ENCODE assay signal across 8 mouse cellular contexts in genomic region chr2:104028139-104028723, GRCm38 (mm10). TPM values are rescaled to one million over a fixed set of nuclear protein-coding genes. Genes with fewer than 3 reads are reported as not detected.
DNase-seq lines count a peak whose midpoint lies in the region; ATAC-seq lines count a peak whose summit lies in the region.

TSS of gene 4931422A03Rik (minus strand) at chr2:104028361.

- intact Hi-C loops in heart, postnatal 36 days (cut with DNase I): loop anchor here (10.0 kb wide), 1 partner anchor 467 kb away; the partner anchor contains the start of gene Hipk3

- H3K4me3 ChIP-seq in heart, embryonic 10.5 days: peak within 1 kb of the TSS; percentile 83
- H3K4me3 ChIP-seq in hindbrain, embryonic 10.5 days: peak within 1 kb of the TSS; percentile 84
- H3K4me3 ChIP-seq in liver, embryonic 16.5 days (ENCODE audit: low read depth, low read length): peak within 1 kb of the TSS; percentile 99

- H3K4me2 ChIP-seq in liver, embryonic 16.5 days (ENCODE audit: low read depth, low read length): peak within 1 kb of the TSS; percentile 78

- peak within 1 kb of the TSS; percentile 95 for H3K27ac ChIP-seq in heart, embryonic 10.5 days
- H3K27ac ChIP-seq in hindbrain, embryonic 10.5 days: peak within 1 kb of the TSS; percentile 93
- H3K27ac ChIP-seq in liver, embryonic 16.5 days (ENCODE audit: low read length): peak within 1 kb of the TSS; percentile 92

- H3K27me3 ChIP-seq in heart, embryonic 10.5 days (ENCODE audit: insufficient read depth, poor library complexity, severe bottlenecking): no peaks in the 10 kb centered on the region
- H3K27me3 ChIP-seq in hindbrain, embryonic 10.5 days (ENCODE audit: insufficient read depth, poor library complexity, severe bottlenecking): no peaks in the 10 kb centered on the region; the same call in 1 of the 2 replicates
- H3K27me3 ChIP-seq in liver, embryonic 16.5 days (ENCODE audit: control insufficient read depth, insufficient read depth, low read depth, low read length): no peaks in the 10 kb centered on the region

- ATAC-seq in liver, embryonic 16.5 days (ENCODE audit: low read depth): peak; percentile 38

- H3K9me3 ChIP-seq in heart, embryonic 10.5 days: no peaks in the 10 kb centered on the region
- H3K9me3 ChIP-seq in hindbrain, embryonic 10.5 days: no peaks in the 10 kb centered on the region
- H3K9me3 ChIP-seq in liver, embryonic 16.5 days (replicated peaks; ENCODE audit: control insufficient read depth, low read length): no peaks in the 10 kb centered on the region

- H3K4me1 ChIP-seq in heart, embryonic 10.5 days: peaks cover 16% of the 10 kb centered on the region; the same call in 1 of the 2 replicates
- H3K4me1 ChIP-seq in hindbrain, embryonic 10.5 days (replicated peaks): peaks cover 28% of the 10 kb centered on the region
- H3K4me1 ChIP-seq in liver, embryonic 16.5 days (ENCODE audit: control insufficient read depth, low read depth, low read length): peaks cover 15% of the 10 kb centered on the region

- H3K9ac ChIP-seq in liver, embryonic 16.5 days (ENCODE audit: low read depth, low read length): peak within 1 kb of the TSS; percentile 99

- WGBS in heart, embryonic 10.5 days: under 1% methylated on average over 32 of the region's 32 CpGs
- WGBS in hindbrain, embryonic 10.5 days: 1% methylated on average over 32 of the region's 32 CpGs
- WGBS in liver, embryonic 16.5 days (ENCODE audit: insufficient replicate concordance): under 1% methylated on average over 31 of the region's 32 CpGs

- no peak for DNase-seq in heart, embryonic 10.5 days (ENCODE audit: low spot score)
- DNase-seq in heart, postnatal 36 days: no peak
- DNase-seq in 3T3-L1 (ENCODE audit: low read depth, low spot score): peak; percentile 31
- DNase-seq in brain, adult 2 months (ENCODE audit: low read depth, low spot score): peak; percentile 40
- no peak for DNase-seq in hindbrain, embryonic 10.5 days (ENCODE audit: low spot score)
- DNase-seq in right cerebral cortex, postnatal 14 days: peak; percentile 32
- no peak for DNase-seq in cerebellum, adult 18-20 months

- peaks cover 5% of the 10 kb centered on the region; the same call in 1 of the 2 replicates for H3K36me3 ChIP-seq in heart, embryonic 10.5 days
- H3K36me3 ChIP-seq in hindbrain, embryonic 10.5 days: peaks cover 12% of the 10 kb centered on the region; the same call in 1 of the 2 replicates
- peaks cover 10% of the 10 kb centered on the region for H3K36me3 ChIP-seq in liver, embryonic 16.5 days (ENCODE audit: control insufficient read depth, insufficient read depth)

RNA-seq across cellular contexts. Expression of gene 4931422A03Rik, which starts in this region (rescaled TPM):
- 1.5 and 1.9 TPM in 2 replicates for polyA plus RNA-seq in heart, embryonic 10.5 days (2016; fragmentation: Nextera tagmentation; extraction: Ambion mirVana)
- total RNA-seq in heart, postnatal 36 days (2021): not detected
- polyA plus RNA-seq in hindbrain, embryonic 10.5 days (2016; fragmentation: Nextera tagmentation; extraction: Ambion mirVana): 1.4 and 2.0 TPM in 2 replicates
- 1.1 and 1.8 TPM in 2 replicates for polyA plus RNA-seq in liver, embryonic 16.5 days (2015; fragmentation: Nextera tagmentation; extraction: Ambion mirVana)

Comparison
In these comparisons a context has a peak if more than half of its experiments do, and no peak if none do; other contexts are left out.
1. DNase-seq: peak in 3T3-L1 (single experiment), brain, adult 2 months (single experiment) and right cerebral cortex, postnatal 14 days (single experiment); none in heart, embryonic 10.5 days (single experiment), heart, postnatal 36 days (0 of 2), hindbrain, embryonic 10.5 days (single experiment) and cerebellum, adult 18-20 months (0 of 2).
2. Peak in every context shown above with its lines, with median percentiles within 50 percentile points of each other: H3K27ac ChIP-seq and H3K4me3 ChIP-seq.